Mouse (Mus musculus) brain, adult 2 months (tissue): Measurements from ENCODE around the gene Mgp.
"Not testable (repeated sequence)": the region's sequence is repeated elsewhere in the genome, so short reads cannot be mapped to it uniquely, and the experiment has no call there.

Experiments
- DNase-seq: peaks from one replicate; pipeline ENCODE4 v3.0.0; 2011; ENCODE audit warnings: low read depth, low spot score

Mgp gene

GRCm38 (mm10) chr6:136898222-136898621 lies 22.6 kb upstream of the Mgp start:
- DNase-seq, result no peak

DNA sequence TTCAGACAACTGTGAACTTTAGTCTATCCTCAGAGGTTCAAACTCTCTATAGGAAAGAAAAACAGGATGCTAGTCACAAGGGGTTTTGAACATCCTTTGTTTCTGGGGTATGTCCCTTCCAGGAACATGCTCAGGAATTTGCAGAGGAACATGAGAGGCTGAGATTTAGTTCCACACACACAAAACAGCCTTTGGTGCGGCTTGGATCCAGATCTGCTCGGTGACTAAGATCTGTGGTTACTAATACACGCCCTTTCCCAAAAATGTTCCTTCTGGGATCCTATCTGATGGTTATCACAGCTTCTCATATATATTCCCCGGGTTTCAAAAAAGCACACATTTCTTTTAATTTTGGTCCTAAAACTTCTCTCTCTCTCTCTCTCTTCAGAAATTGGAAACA lies 22.2 kb upstream of the Mgp start:
- DNase-seq, result peak; percentile 23

- no peak for DNase-seq
Measured at GRCm38 (mm10) chr6:136894532-136895339, 19.1 kb upstream of the Mgp start.

DNA sequence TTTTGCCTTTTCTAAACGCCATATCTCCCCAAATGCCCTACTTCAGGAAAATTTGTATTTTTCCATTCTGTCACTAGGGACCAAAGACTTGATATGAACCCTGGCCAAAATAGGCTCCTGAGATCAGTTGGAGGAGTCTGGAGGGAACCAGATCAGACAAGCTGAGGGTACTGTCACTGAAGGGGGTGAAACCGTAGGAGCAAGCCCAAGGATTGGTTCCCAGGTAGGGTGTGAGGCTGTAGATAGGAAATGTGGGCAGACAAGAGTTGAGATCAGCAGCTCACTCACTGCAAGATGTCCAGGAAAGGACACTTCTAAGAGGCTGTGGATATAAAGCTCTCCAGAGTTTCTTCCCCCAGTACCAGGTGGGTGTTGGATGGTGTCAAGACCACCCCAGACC lies 16.4 kb upstream of the Mgp start:
- no peak for DNase-seq

DNA sequence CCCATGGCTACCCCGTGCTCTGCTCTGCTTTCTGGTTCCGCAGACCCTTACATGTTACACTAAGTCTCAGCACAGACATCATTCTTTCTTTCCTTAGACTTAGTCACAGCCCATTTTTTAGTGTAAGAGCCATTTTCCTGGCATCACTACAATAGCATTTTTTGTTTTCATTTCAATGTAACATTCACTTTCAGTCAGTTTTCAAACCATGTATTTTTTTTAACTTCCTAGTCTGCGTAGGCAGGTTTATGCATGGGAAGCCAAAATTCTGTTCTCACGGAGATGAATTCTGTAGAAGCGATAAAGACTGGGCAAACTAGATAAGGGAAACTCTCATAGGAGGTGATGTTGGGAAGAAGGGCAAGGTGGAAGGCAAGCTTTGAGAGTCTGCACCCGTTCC lies 13.9 kb upstream of the Mgp start:
- peak; percentile 50 for DNase-seq

GRCm38 (mm10) chr6:136889067-136889466 lies 13.4 kb upstream of the Mgp start:
- no peak for DNase-seq

DNA sequence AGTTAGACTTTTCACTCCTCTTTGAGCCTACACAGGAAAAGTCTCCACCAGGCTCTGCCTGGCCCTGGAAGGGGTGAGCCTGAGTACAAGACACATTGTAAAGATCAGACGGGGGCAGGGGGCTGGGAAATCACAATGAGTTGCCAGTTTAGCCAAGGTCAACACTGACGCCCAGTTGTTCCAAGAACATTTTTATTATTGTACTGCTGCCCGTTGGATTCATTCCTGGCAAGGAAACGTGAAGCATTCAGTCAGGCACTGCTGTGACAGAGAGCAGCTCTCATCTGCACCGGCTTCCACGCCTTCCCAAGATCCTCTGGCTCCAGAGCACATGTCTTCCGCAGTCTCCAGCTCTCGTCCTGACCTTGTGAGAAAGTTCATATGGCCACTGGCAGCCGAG lies 12.2 kb upstream of the Mgp start:
- DNase-seq, result peak; percentile 21

GRCm38 (mm10) chr6:136884766-136885165 lies 9.1 kb upstream of the Mgp start:
- not testable (repeated sequence) for DNase-seq

DNA sequence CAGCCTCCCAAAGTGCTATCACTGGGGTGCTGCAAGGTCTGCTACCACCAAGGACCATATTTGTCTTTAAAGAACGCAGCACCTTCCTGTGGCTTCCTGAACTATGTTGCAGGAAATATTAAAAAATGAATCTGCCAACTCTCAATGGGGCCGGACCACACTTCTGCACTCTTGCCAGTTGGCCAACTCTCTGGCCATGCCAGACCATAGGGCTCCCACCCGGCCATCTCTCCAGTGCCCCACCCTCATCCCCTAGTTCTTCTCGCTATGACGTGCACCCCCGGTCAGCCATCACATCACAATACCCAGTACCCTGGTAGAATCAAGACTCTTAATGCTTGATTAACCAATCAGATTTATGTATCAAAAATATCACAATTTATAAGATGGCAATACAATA lies 8.3 kb upstream of the Mgp start:
- no peak for DNase-seq

DNA sequence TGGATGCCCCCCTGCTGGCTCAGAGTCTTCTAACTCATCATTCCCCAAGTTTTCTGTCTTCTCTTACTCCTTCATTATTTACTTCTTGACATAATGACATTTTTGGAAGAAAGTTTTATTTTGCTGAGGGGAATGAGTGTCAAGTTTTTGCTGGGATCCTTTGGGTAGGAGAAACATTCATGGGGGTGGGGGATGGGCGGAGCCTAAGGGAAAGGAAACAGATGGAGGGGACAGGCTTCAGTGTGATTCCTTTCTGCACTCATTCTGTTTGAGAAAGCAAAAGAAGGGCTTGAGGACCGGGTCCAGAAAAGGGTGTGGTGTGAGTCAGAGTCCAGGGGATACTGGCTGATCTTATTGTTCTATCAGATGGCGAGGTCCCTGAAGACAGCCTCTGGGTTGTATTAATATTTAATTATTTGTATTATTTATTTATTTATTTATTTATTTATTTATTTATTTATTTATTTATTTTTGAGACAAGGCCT lies 7.8 kb upstream of the Mgp start:
- DNase-seq, result no peak

GRCm38 (mm10) chr6:136881678-136882077 lies 6.1 kb upstream of the Mgp start:
- no peak for DNase-seq

GRCm38 (mm10) chr6:136874599-136874998 lies 1.0 kb downstream of the Mgp start:
- DNase-seq, result peak; percentile 53

DNA sequence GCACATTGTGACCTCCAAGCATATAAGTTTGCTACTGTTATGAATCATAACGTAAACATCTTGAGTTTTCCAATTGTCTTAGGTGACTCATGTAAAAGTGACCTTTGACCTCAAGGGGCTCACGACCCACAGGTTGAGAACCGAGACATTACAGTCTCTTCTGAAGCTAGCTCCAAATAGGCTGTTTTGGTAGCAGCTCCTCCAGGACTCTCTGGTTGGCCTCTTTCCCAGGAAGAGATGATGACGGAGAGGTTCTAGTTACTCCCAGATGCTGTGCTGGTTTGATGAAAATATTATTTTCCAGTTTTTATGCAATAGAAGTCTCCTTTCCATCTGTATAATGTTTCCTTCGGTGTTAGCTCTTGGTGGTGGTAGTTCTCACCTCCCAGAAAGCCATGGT lies 6.7 kb downstream of the Mgp start:
- DNase-seq, result peak; percentile 24

- no peak for DNase-seq
Measured at GRCm38 (mm10) chr6:136866150-136866549, 9.5 kb downstream of the Mgp start.

DNA sequence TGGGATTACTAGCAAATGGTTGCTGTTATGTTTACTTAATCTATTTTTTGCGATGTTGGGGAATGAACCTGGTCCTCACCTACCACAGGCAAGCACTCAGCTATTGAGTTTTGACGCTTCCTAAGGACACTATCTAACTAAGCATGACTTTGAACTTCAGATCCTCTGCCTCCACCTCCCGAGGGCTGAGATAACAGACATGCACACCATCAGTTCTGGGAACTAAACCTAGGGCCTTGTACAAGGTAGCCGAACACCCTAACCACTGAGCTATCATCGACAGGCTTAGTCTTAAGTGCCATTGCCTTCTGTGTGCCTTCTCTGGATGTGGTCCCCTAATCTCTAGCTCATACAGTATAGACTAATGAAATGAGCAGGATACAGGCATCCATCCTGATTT lies 10.3 kb downstream of the Mgp start:
- DNase-seq, result no peak

DNA sequence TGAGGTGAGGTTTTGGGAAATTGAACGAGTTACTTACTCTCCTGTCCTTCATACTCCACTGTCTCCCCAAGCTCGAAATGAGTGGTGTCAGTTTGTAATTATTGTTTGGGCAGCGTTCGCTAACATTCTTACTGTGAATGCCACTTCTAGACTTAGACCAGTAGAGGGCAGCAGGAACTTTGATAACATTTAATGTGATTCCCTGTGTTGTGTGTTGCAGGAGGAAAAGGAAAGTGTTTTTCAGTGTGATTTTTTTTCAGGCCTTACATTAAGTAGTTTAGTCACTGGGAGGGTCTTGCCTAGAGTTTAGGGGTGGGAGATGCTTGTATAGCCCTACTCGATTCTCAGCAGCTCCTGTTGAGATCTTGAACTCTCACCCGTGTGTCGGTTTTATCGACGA lies 14.6 kb downstream of the Mgp start:
- peak; percentile 66 for DNase-seq

DNA sequence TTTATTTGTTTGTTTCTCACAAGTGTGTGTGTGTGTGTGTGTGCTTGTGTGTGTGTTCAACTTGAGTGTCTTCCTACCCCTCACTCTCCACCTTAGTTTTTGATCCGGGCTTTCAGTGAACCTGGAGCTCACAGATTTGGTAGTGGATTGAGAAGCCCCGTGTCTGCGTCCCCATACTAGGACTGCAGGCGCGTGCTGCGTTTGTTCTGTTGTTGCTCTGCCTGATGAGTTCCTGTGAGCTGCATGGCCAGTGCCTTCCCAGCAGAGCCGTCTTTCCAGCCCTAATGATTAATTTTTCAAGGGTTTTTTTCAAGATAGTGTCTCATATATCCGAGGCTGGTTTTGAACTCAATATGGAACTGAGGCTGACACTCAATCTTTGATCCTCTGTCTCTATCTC lies 17.2 kb downstream of the Mgp start:
- no peak for DNase-seq

DNA sequence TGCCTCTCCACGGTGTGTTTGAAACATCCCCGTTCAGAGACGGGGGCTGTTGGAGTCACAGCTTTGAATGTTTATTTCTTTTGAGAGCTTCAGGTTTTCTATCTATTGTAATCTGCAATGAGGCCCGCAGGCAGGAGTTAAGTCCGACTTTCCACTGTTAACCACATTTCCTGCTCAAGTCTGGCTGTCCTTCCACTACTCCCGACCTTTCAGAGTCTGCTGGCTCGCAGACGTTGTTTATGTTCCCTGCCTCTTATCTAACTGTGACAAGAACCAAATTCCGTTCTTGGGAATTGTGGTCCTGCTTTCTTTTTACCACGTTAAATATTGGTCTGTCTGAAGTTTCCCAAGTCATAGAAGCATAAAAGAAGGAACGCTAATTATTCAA lies 17.8 kb downstream of the Mgp start:
- no peak for DNase-seq

GRCm38 (mm10) chr6:136857186-136857872 lies 18.3 kb downstream of the Mgp start, which contains the start of gene Art4:
Art4 (minus strand) TSS chr6:136857733.
- no peak for DNase-seq

DNA sequence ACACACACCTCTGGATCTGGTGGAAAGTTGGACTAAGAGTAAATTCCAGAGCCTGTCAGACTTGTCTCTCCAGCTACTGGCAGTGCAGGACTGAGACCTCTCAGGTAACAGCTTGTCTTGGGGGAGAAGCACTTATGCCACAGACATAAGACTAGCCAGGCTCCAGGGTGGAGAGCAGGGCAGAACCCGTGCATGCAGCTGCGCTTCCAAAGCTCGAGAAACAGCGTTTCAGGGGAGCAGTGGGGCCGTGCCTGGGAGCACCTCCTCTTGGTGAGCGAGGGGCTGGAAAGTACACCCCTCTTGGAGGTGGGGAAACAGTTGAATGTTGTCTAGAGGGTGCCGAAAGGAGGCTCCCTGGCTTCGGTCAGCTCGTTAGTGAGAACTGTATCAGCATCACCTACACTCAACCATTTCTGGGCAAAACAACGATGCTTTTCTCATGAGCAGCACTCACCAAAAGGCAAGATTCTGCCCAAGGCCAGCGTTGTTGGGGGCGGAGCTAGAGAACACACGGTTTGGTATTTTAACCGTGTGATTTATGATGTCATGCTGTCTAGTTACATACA lies 19.5 kb downstream of the Mgp start:
- DNase-seq, result no peak

GRCm38 (mm10) chr6:136855183-136855582 lies 20.4 kb downstream of the Mgp start:
- DNase-seq, result no peak

DNA sequence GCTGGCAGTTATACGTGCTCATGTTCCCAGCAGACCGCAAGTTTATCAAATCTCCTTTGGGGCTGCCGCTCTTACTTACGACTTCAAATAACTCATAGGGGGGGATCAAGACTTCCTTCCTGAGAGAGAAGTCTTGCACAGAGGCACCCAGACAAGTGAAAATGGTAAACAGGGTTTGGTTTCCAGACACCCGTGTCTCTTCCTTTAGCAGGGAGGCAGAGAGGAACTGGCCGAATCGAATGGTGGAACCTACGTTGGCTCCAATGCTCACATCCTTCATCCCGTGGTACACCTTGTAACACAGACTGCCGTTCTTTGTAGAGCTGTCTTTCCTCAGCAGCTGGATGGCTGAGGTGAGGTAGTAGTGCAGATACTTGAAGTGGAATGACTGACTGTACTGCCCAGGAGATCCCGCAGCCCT lies 21.3 kb downstream of the Mgp start:
- no peak for DNase-seq

DNA sequence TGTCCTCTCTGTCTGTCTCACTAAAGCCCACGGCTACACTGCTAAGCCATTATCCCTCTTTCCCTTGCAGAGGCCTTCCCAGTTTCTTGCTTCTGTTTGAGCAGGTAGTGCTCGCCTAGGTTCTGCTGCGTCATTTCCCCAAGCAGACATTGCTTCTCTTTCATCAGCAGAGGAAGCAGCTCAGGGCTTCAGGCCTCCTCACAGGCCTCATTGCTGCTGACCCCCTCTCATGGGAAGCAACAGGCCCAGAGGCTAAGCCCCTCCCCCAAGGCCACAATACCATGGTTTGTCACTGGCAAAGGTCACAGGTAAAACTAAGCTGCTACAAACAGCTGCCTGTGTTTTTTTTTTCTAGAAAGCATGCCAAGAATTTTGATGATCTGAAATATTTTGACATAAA lies 22.9 kb downstream of the Mgp start:
- DNase-seq, result no peak
